Mouse (Mus musculus) forebrain, embryonic 12.5 days (tissue): ENCODE results near the gene Rab3il1. TPM values are rescaled to one million over a fixed set of nuclear protein-coding genes. Genes with fewer than 3 reads are reported as not detected.

ENCODE experiments used
- ATAC-seq: fragments of 200-750 bp; cut with Nextera tagmentation; 2 replicates; pipeline ENCODE4 v1.8.0; 2017; ENCODE audit warnings: moderate TSS enrichment; ENCODE audit not compliant: low FRiP score
- H3K27ac ChIP-seq: fragments of 300-500 bp; sonication (generic); 2 replicates; pipeline ENCODE4 v1.5.1; 2016; ENCODE audit warnings: mild to moderate bottlenecking
- H3K27me3 ChIP-seq: fragments of 300-500 bp; sonication (generic); 2 replicates; pipeline ENCODE4 v1.6.1; 2016; ENCODE audit warnings: mild to moderate bottlenecking
- H3K36me3 ChIP-seq: fragments of 300-500 bp; sonication (generic); replicated peaks from 2 replicates; pipeline ENCODE4 v1.6.1; 2016; ENCODE audit warnings: mild to moderate bottlenecking
- H3K4me1 ChIP-seq: fragments of 300-500 bp; sonication (generic); 2 replicates; pipeline ENCODE4 v1.6.1; 2016
- H3K4me2 ChIP-seq: fragments of 300-500 bp; sonication (generic); 2 replicates; pipeline ENCODE4 v1.6.1; 2016; ENCODE audit warnings: mild to moderate bottlenecking, moderate library complexity
- H3K4me3 ChIP-seq: fragments of 300-500 bp; sonication (generic); replicated peaks from 2 replicates; pipeline ENCODE4 v1.5.1; 2016; ENCODE audit warnings: mild to moderate bottlenecking
- H3K9ac ChIP-seq: fragments of 300-500 bp; sonication (generic); 2 replicates; pipeline ENCODE4 v1.6.1; 2016; ENCODE audit warnings: mild to moderate bottlenecking
- H3K9me3 ChIP-seq: fragments of 300-500 bp; sonication (generic); 2 replicates; pipeline ENCODE4 v1.6.1; 2016
- WGBS: fragments of 180-500 bp; shearing (Covaris S2); methylation state at CpG from one replicate; pipeline ENCODE4 v1.1.7; 2016; 5-methylcytosine and 5-hydroxymethylcytosine counted together
- polyA plus RNA-seq: library from polyadenylated mRNA; unstranded; fragments of >200 nt; fragmentation: Nextera tagmentation; extraction: Ambion mirVana; gene quantifications from 2 replicates; pipeline ENCODE4 v1.2.1, GENCODE M21; 2016

Rab3il1 gene
- polyA plus RNA-seq, 1 experiment from 2014 or later, result 22.7 TPM

DNA sequence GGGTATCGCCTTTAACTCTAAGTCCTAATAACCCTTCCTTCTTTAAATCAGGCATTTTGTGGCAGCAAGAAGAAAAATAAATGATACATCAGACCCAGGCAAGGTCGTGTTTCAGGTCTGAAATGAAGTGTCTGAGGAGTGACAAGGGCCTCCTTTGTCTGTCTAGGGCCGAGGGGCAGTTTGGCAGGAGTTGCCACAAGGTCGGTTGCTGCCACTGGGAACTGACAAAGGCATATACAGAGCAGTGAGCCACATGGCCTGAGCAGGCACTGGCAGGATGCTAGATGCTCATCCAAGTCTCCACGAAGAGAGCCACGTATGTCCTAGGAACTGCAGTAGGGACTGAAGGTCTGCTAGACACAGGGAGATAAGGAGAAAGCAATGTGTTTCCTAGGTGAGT, 76.9 kb downstream of the Rab3il1 start:
- Histone ChIP-seq H3K4me1 (no peaks in the 10 kb centered on the region), H3K27me3 (no peaks in the 10 kb centered on the region), H3K27ac (no peak overlapping the region), H3K4me2 (no peak overlapping the region), H3K9ac (no peak overlapping the region), H3K9me3 (no peaks in the 10 kb centered on the region), H3K36me3 (peaks cover 100% of the 10 kb centered on the region), H3K4me3 (no peak overlapping the region)
- no peak for ATAC-seq
- 86% methylated on average over 6 of the region's 6 CpGs for WGBS

DNA sequence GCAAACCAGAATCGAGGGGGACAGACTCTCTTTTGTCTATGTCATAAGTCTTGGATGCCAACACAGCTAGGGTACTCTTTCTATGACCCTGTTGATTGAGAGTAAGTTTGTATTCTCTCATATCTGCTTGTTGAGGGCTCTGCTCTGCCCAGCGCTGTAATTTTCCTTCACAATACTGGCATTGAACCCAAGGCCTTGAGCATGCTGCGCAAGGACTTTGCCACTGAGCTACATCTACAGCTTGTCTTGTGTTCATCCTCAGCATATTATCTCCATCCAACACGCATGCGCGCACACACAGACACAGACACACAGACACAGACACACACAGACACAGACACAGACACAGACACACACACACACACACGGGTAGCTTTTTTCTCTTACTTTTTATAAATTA, 78.9 kb downstream of the Rab3il1 start:
- no peaks in the 10 kb centered on the region for H3K4me1 ChIP-seq
- no peaks in the 10 kb centered on the region for H3K9me3 ChIP-seq
- peaks cover 99% of the 10 kb centered on the region for H3K36me3 ChIP-seq
- H3K9ac ChIP-seq, result no peak overlapping the region
- 96% methylated on average over 7 of the region's 7 CpGs for WGBS
- ATAC-seq, result no peak
- H3K27me3 ChIP-seq, result no peaks in the 10 kb centered on the region
- H3K4me2 ChIP-seq, result no peak overlapping the region
- H3K4me3 ChIP-seq, result no peak overlapping the region
- H3K27ac ChIP-seq, result no peak overlapping the region

DNA sequence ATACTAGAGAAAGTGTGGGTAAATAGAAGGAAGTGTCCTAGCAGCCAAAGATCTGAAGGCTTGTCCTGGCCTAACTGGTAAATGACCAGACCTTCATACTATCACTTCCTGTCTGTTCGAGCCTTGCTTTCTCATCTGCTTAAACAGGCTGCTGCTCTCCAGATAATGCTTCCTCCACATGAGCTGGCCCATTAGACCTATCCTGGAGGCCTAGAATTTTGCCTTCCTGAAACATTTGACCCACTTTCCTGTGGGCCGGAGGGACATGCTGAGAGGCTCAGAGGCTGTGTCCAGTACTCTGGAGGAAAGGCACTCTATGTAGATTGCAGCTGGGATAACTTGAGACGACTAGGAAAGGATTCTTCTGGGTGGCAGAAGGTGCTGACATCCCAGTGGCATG, 80.6 kb downstream of the Rab3il1 start:
- Histone ChIP-seq H3K9ac (no peak overlapping the region), H3K9me3 (no peaks in the 10 kb centered on the region), H3K4me2 (no peak overlapping the region), H3K4me3 (no peak overlapping the region), H3K4me1 (no peaks in the 10 kb centered on the region), H3K27ac (no peak overlapping the region), H3K27me3 (no peaks in the 10 kb centered on the region), H3K36me3 (peaks cover 99% of the 10 kb centered on the region)
- whole genome bisulfite sequencing, result 91% methylated on average over 3 of the region's 3 CpGs
- no peak for ATAC-seq

DNA sequence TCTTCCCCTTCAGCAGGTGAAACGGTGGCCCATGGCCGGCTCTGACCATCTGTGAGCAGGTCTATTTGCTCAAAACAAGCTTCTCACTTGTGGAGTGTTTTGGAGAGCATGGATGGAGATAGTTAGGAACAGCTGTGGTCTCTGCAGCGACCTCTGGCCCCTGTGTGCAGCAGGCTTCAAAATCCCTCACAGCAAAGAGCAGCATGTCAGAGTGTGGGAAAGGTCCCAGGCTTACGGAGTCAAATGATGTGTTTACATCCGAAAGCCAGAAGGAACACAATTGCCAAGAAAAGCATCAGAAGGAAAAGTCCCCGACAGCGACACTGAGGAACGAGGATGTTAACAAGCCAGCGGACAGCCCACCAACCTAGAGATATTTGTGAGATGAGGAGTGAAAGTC, 84.0 kb downstream of the Rab3il1 start:
- WGBS, result 89% methylated on average over 9 of the region's 9 CpGs
- H3K4me2 ChIP-seq, result no peak overlapping the region
- H3K9me3 ChIP-seq, result no peaks in the 10 kb centered on the region
- H3K4me3 ChIP-seq, result no peak overlapping the region
- no peaks in the 10 kb centered on the region for H3K4me1 ChIP-seq
- no peak overlapping the region for H3K9ac ChIP-seq
- H3K27me3 ChIP-seq, result no peaks in the 10 kb centered on the region
- ATAC-seq, result no peak
- H3K36me3 ChIP-seq, result peaks cover 99% of the 10 kb centered on the region
- H3K27ac ChIP-seq, result no peak overlapping the region

DNA sequence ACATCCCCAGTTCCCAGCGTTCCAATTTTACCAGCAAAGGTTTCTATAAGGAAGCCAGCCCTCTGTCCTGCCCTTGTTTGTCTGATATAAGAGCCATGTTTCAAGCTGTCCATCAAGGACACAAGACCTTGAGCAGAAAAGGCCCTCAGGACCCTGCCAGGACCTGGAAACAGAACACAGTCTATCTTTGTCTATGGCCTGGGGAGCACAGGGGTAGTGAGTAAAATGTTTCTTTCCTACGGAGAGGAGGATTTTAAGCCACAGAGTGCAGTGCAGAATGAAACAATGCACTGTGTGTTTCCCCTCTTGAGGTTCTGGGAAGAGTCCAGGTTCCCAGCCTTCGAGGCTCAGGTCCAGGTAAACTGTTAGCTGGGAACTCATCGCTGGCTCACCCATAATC, 85.5 kb downstream of the Rab3il1 start:
- H3K9ac ChIP-seq, result no peak overlapping the region
- ATAC-seq, result no peak
- WGBS, result 92% methylated on average over 4 of the region's 4 CpGs
- peaks cover 99% of the 10 kb centered on the region for H3K36me3 ChIP-seq
- H3K27ac ChIP-seq, result no peak overlapping the region
- no peak overlapping the region for H3K4me3 ChIP-seq
- no peaks in the 10 kb centered on the region for H3K9me3 ChIP-seq
- no peaks in the 10 kb centered on the region for H3K4me1 ChIP-seq
- no peak overlapping the region for H3K4me2 ChIP-seq
- no peaks in the 10 kb centered on the region for H3K27me3 ChIP-seq

Other genes with a start within 250 kb of the Rab3il1 start
- not detected in 2 replicates for gene Scgb2a2, start 154.1 kb upstream of the Rab3il1 start, polyA plus RNA-seq
- 147 and 149 TPM in 2 replicates for gene Incenp, start 102.1 kb upstream of the Rab3il1 start, polyA plus RNA-seq
- gene Fth1, start 21.1 kb upstream of the Rab3il1 start, polyA plus RNA-seq, result 1,239 and 1,358 TPM in 2 replicates
- gene Best1, start within 50 bp of the Rab3il1 start, polyA plus RNA-seq, result 1.1 and 1.4 TPM in 2 replicates
- gene Fads3, start 39.9 kb downstream of the Rab3il1 start, polyA plus RNA-seq, result 5.6 and 7.4 TPM in 2 replicates
- 184 and 187 TPM in 2 replicates for gene Fads2, start 100.1 kb downstream of the Rab3il1 start, polyA plus RNA-seq
- 187 and 195 TPM in 2 replicates for gene Fads1, start 181.2 kb downstream of the Rab3il1 start, polyA plus RNA-seq
- gene Tmem258, start 202.3 kb downstream of the Rab3il1 start, polyA plus RNA-seq, result 336 and 355 TPM in 2 replicates
- 130 and 134 TPM in 2 replicates for gene Fen1, start 202.5 kb downstream of the Rab3il1 start, polyA plus RNA-seq
- 0.72 and 0.87 TPM in 2 replicates for gene Myrf, start 239.1 kb downstream of the Rab3il1 start, polyA plus RNA-seq